Mouse (Mus musculus): ENCODE results near the gene Rpusd1.
A peak's percentile ranks its signal among the peaks of the same experiment; 100 is the strongest.

GRCm38 (mm10) chr17:25723919-25724318 is 3.6 kb upstream of the Rpusd1 start:
- TF ChIP-seq CTCF (IDR thresholded peaks at IDR 0.05) (peak; percentile 18), EP300 (IDR thresholded peaks at IDR 0.05) (no peak)

Measured in lung, postnatal 0 days (tissue).